Mouse (Mus musculus) kidney, adult 2 months (tissue): ENCODE data around the gene Mogs.
A peak's percentile ranks its signal among the peaks of the same experiment; 100 is the strongest.

Experiments used
- CTCF ChIP-seq: fragments of 200-500 bp; conservative IDR thresholded peaks from 2 replicates; pipeline ENCODE4 v1.5.1; 2011; ENCODE audit warnings: low read depth, mild to moderate bottlenecking, control low read depth, low read length, moderate library complexity, mixed read lengths; ENCODE audit not compliant: insufficient read depth, insufficient read length
- POLR2A ChIP-seq: fragments of 200-500 bp; IDR thresholded peaks from one replicate; pipeline ENCODE4 v1.6.1; 2011; ENCODE audit warnings: low read depth, low read length, control low read depth

DNA sequence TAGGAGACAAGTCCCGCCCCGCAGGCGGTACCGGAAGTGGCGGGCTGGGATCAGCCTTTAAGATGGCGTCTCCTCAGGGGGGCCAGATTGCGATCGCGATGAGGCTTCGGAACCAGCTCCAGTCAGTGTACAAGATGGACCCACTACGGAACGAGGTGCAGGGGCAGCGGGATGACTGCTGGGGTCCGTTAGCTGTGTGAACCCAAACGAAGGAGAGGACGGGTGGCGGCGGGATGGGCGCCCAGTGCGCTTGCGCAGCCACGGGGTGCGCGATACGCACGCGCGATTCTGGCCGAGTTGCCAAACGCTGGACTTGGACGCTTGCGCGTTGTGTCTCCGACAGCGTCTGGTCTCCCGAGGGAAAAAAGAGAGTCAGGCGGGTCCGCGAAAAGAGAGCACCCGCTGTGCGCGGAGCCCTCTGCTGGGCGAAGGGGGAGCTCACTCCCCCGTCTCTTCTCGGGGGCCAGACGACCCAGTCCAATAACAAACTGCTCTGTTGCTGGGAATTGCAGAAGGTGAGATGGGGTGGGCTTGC lies 36.9 kb upstream of the Mogs start:
- peak; percentile 48; the same call in 1 of the 2 replicates for TF ChIP-seq CTCF
- peak; percentile 32 for TF ChIP-seq POLR2A
